Mouse (Mus musculus) hindbrain, postnatal 0 days (tissue): ENCODE results near the gene Gstcd. TPM values are rescaled to one million over a fixed set of nuclear protein-coding genes. Genes with fewer than 3 reads are reported as not detected.

Source experiments
- ATAC-seq: fragments of 200-750 bp; cut with Nextera tagmentation; 2 replicates; pipeline ENCODE4 v1.8.0; 2017; ENCODE audit warnings: mild to moderate bottlenecking, moderate TSS enrichment, moderate library complexity
- DNase-seq: peaks from one replicate; pipeline ENCODE4 v3.0.0-alpha.2; 2015; ENCODE audit warnings: low spot score
- H3K27ac ChIP-seq: fragments of 300-500 bp; sonication (generic); 2 replicates; pipeline ENCODE4 v1.5.1; 2014; ENCODE audit warnings: mild to moderate bottlenecking
- H3K27me3 ChIP-seq: fragments of 300-500 bp; sonication (generic); 2 replicates; pipeline ENCODE4 v1.6.1; 2014; ENCODE audit warnings: low read length, mixed read lengths; ENCODE audit not compliant: insufficient read depth
- H3K36me3 ChIP-seq: fragments of 300-500 bp; sonication (generic); 2 replicates; pipeline ENCODE4 v1.6.1; 2014; ENCODE audit warnings: low read length, mixed read lengths; ENCODE audit not compliant: insufficient read depth
- H3K4me1 ChIP-seq: fragments of 300-500 bp; sonication (generic); 2 replicates; pipeline ENCODE4 v1.6.1; 2014; ENCODE audit warnings: antibody characterized with exemption, low read length, mixed read lengths; ENCODE audit not compliant: insufficient read depth
- H3K4me2 ChIP-seq: fragments of 300-500 bp; sonication (generic); 2 replicates; pipeline ENCODE4 v1.6.1; 2014; ENCODE audit warnings: low read depth, mild to moderate bottlenecking, low read length, moderate library complexity, mixed read lengths
- H3K4me3 ChIP-seq: fragments of 300-500 bp; sonication (generic); 2 replicates; pipeline ENCODE4 v1.5.1; 2014; ENCODE audit warnings: low read length
- H3K9ac ChIP-seq: fragments of 300-500 bp; sonication (generic); replicated peaks from 2 replicates; pipeline ENCODE4 v1.6.1; 2014; ENCODE audit warnings: mild to moderate bottlenecking, low read length, moderate library complexity, mixed read lengths
- H3K9me3 ChIP-seq: fragments of 300-500 bp; sonication (generic); 2 replicates; pipeline ENCODE4 v1.6.1; 2016; ENCODE audit warnings: low read length, mixed read lengths
- CTCF ChIP-seq: IDR thresholded peaks from 2 replicates; pipeline ENCODE4 v1.5.1; 2016; ENCODE audit warnings: antibody characterized with exemption, control low read depth, low read depth
- WGBS: fragments of 180-500 bp; shearing (Covaris S2); extraction: QIAGEN DNeasy Blood & Tissue Kit; methylation state at CpG from one replicate; pipeline ENCODE4 v1.1.7; 2014; 5-methylcytosine and 5-hydroxymethylcytosine counted together
- polyA plus RNA-seq: library from polyadenylated mRNA; unstranded; fragments of >200 nt; fragmentation: Nextera tagmentation; extraction: Ambion mirVana; gene quantifications from 2 replicates; pipeline ENCODE4 v1.2.1, GENCODE M21; 2015
- total RNA-seq: library from RNA; depleted of rRNA; stranded (reverse); fragments of >200 nt; gene quantifications from 2 replicates; pipeline ENCODE4 v1.2.3, GENCODE M21; 2014

The Gstcd gene
- total and polyA plus RNA-seq, 2 experiments from 2014 or later = 2.3 to 8.6 TPM

DNA sequence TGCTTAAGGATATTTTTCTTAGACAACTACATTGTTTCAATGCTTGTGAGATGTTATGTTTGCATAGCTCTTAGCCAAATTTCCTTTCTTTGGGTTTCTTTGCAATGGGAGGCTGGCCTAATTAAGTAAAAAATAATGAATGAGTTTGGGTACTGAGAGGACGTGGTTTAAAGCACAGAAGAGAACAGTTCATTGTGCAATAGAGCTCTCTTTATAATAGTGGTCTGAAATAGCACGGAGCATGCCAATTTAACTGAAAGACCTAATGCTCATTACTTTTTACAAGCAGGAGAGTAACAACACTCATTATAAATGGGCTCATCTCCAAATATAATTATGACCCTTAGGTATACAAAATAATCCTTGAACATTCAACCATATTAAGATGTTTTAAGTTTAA, 39.8 kb downstream of the Gstcd start:
- Histone ChIP-seq H3K4me1 (no peaks in the 10 kb centered on the region), H3K9ac (no peak overlapping the region), H3K9me3 (no peaks in the 10 kb centered on the region), H3K4me2 (no peak overlapping the region), H3K27ac (no peak overlapping the region), H3K27me3 (no peaks in the 10 kb centered on the region), H3K36me3 (no peaks in the 10 kb centered on the region), H3K4me3 (no peak overlapping the region)
- DNase-seq (no peak), ATAC-seq (no peak)
- no peak for TF ChIP-seq CTCF
- 48% methylated on average over 2 of the region's 2 CpGs for WGBS

DNA sequence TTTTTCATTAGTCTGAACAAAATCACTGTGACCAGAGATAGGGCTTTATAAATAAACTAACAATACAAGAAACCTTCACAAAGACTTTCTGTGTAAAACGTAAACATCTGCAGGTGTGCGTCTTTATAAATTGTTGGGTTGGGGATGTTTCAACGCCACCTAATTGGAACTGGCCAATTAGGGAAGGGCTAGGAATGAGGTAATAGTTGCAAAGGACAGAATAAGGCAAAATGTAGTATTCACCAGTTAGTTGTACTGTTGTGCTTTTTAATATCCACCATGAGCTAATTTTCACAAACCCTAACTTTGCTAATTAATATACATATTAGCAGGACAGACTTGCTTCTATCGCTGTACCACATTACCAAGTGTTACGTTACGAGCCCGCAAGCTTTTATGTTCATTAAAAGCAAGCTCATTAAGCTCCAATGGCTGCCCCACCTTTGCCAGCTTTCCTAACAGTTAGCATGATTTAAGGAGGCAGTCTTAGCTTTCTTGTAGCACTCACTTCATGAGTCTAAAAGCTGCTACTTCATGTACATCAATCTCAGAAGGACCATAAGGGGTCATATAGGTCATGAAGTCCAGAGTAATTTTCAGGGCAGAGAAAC, 58.6 kb downstream of the Gstcd start:
- 84% methylated on average over 7 of the region's 7 CpGs for WGBS
- H3K27me3 ChIP-seq = no peaks in the 10 kb centered on the region
- H3K36me3 ChIP-seq = no peaks in the 10 kb centered on the region
- no peak overlapping the region for H3K4me2 ChIP-seq
- ATAC-seq (no peak), DNase-seq (no peak)
- no peaks in the 10 kb centered on the region for H3K9me3 ChIP-seq
- no peak overlapping the region for H3K9ac ChIP-seq
- H3K4me3 ChIP-seq = no peak overlapping the region
- H3K4me1 ChIP-seq = no peaks in the 10 kb centered on the region
- TF ChIP-seq CTCF = no peak
- no peak overlapping the region for H3K27ac ChIP-seq

DNA sequence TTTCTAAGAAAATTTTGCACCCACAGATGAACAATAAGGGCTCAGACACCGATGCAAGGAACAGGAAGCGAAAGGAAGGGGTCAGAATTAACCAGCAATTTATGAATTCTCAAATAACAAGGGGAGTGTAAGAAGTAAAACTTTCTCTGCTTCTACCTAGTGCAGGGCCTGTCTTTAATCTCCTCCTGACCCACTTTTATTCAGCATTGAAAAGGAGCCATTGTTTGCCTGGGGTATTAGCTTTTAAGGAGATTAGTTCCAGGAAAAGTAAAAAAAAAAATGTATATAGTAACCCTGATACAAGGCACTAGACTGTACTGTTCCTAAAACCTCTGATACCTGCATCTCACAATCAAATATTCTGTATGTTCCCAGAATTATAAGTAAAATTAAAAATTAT, 64.9 kb downstream of the Gstcd start:
- Histone ChIP-seq H3K4me2 (no peak overlapping the region), H3K9ac (no peak overlapping the region), H3K27ac (no peak overlapping the region), H3K27me3 (no peaks in the 10 kb centered on the region), H3K4me1 (no peaks in the 10 kb centered on the region), H3K36me3 (no peaks in the 10 kb centered on the region), H3K4me3 (no peak overlapping the region), H3K9me3 (no peaks in the 10 kb centered on the region)
- WGBS = 71% methylated on average over 2 of the region's 2 CpGs
- DNase-seq (no peak), ATAC-seq (no peak)
- TF ChIP-seq CTCF = no peak

DNA sequence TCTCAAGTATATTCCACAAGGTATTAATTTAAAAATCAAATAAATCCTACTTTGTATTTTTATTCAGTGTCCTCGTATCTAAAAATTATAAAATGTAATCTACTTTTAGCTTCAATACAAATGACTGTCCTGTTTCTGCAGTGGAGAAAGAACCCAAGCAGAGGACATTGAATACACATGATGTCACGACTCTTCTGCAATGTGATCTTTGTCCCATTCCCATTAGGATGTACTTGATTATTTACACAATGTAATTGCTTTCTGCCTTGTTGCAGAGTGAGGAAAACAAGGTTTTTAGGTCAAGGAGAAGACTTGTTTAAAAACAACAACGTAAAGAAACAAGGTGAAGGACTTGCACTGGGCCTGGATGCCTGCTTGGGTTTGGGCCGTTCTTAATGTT, 84.6 kb downstream of the Gstcd start:
- TF ChIP-seq CTCF = no peak
- no peak for ATAC-seq
- no peaks in the 10 kb centered on the region for H3K4me1 ChIP-seq

DNA sequence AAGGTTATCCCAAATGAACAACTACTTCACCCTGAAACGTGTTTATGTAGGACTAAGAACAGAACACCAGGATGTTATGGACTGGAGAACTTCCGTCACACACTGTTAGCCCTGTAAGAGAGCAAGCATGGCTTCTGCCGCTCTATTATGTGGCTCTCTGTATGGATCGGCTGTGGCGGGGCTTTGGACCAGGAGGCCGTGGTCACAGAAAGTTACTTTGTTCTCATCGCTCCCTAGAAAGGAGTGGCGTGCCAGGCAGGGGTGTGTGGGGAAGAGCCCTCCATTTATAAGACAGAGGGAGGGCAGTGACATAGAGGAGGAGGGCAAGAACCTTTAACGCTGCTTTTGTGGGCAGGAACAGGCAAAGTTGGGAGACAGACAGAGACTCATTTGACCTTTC, 95.5 kb downstream of the Gstcd start:
- 50% methylated on average over 9 of the region's 9 CpGs for WGBS
- ATAC-seq (peak; percentile 51; the same call in 1 of the 2 replicates), DNase-seq (peak; percentile 3)

More for the DNA sequence above, 84.6 kb downstream of the Gstcd start:
- H3K27me3 ChIP-seq = no peaks in the 10 kb centered on the region
- no peaks in the 10 kb centered on the region for H3K36me3 ChIP-seq
- DNase-seq = no peak
- no peak overlapping the region for H3K9ac ChIP-seq
- no peak overlapping the region for H3K4me2 ChIP-seq
- H3K4me3 ChIP-seq = no peak overlapping the region
- WGBS = 85% methylated on average over 4 of the region's 4 CpGs
- no peak overlapping the region for H3K27ac ChIP-seq
- no peaks in the 10 kb centered on the region for H3K9me3 ChIP-seq

DNA sequence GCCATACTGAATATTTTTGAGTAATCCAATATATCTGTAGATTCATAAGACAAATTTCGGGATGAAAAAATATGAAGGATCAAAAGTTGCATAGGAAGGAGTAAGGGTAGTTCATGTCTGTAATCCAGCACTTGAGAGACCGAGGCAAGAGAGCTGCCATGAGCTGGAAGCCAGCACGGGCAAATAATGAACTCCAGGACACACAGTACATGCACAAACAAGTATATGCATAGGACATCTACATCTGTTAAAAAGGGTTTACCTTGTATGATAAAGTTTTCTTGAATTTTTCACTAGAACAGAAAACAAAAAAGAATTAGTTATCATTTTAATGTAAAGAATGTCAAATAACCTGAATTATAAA, 95.9 kb downstream of the Gstcd start:
- no peak overlapping the region for H3K27ac ChIP-seq
- DNase-seq (no peak), ATAC-seq (no peak)
- H3K9ac ChIP-seq = no peak overlapping the region
- no peak overlapping the region for H3K4me2 ChIP-seq
- no peak for TF ChIP-seq CTCF
- no peak overlapping the region for H3K4me3 ChIP-seq
- H3K27me3 ChIP-seq = no peaks in the 10 kb centered on the region
- WGBS = 93% methylated on average over 3 of the region's 3 CpGs
- no peaks in the 10 kb centered on the region for H3K4me1 ChIP-seq
- H3K36me3 ChIP-seq = no peaks in the 10 kb centered on the region; the same call in 1 of the 2 replicates
- H3K9me3 ChIP-seq = no peaks in the 10 kb centered on the region

More for the DNA sequence above, 95.5 kb downstream of the Gstcd start:
- Histone ChIP-seq H3K4me1 (no peaks in the 10 kb centered on the region), H3K4me3 (no peak overlapping the region), H3K9me3 (no peaks in the 10 kb centered on the region), H3K27me3 (no peaks in the 10 kb centered on the region), H3K9ac (no peak overlapping the region), H3K36me3 (no peaks in the 10 kb centered on the region; the same call in 1 of the 2 replicates), H3K4me2 (no peak overlapping the region), H3K27ac (no peak overlapping the region)
- TF ChIP-seq CTCF = no peak

DNA sequence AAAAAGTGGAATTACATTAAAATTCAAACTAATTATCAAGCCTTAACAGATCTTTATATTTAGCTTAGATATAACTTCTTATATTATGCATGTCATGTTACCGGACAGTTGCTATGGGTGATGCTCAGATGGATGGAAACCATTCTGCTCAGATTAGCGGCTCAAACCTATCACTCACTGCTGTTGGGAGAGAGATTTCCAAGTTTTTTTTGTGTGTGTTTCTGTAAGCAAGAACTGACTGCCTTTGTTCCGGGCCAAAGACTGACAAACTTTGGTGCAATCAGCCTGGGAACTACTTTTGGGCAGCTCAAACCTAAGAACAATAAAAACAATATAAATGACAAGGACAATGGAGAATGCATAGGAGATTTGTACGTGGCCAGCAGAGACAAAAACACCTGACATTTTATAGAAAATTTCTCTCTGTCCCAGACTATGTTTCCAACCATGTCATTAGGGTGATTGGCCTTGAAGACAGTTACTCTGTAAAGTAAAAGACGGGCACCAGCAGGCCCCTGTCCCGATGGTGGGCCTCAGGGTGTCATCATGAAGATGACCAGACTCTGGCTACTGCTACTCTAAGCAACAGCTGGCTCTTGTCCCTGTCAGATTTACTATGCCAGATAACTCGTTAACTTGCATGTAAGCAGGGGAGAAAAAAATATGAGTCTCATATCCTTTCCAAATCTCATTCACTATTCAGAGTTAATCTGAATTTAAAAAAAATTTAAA, 96.5 kb downstream of the Gstcd start:
- TF ChIP-seq CTCF = no peak
- ATAC-seq (no peak), DNase-seq (no peak)
- Histone ChIP-seq H3K36me3 (no peaks in the 10 kb centered on the region; the same call in 1 of the 2 replicates), H3K9ac (no peak overlapping the region), H3K4me2 (no peak overlapping the region), H3K4me3 (no peak overlapping the region), H3K4me1 (no peaks in the 10 kb centered on the region), H3K27me3 (no peaks in the 10 kb centered on the region), H3K9me3 (no peaks in the 10 kb centered on the region), H3K27ac (no peak overlapping the region)
- WGBS = 61% methylated on average over 7 of the region's 7 CpGs
